Mouse (Mus musculus): Measurements from ENCODE around the gene Mef2b.
A peak's percentile ranks its signal among the peaks of the same experiment; 100 is the strongest.
"Not testable (repeated sequence)": the region's sequence is repeated elsewhere in the genome, so short reads cannot be mapped to it uniquely, and the experiment has no call there.

Mef2b gene

GRCm38 (mm10) chr8:70181212-70181902, 41.8 kb downstream of the Mef2b start:
- DNase-seq: no peak

GRCm38 (mm10) chr8:70181903-70182252, 42.4 kb downstream of the Mef2b start:
- DNase-seq: no peak

GRCm38 (mm10) chr8:70183194-70183593, 43.7 kb downstream of the Mef2b start:
- DNase-seq: no peak

GRCm38 (mm10) chr8:70188707-70189106, 49.2 kb downstream of the Mef2b start:
- no peak for DNase-seq

- DNase-seq: no peak
These were observed 53.7 kb downstream of the Mef2b start for GRCm38 (mm10) chr8:70193238-70193637.

- DNase-seq: no peak
These were observed 54.7 kb downstream of the Mef2b start for GRCm38 (mm10) chr8:70194191-70194590.

- DNase-seq: no peak
These were observed 56.3 kb downstream of the Mef2b start for GRCm38 (mm10) chr8:70195762-70196161.

- DNase-seq: no peak
These were observed 58.1 kb downstream of the Mef2b start for GRCm38 (mm10) chr8:70197603-70198002.

GRCm38 (mm10) chr8:70200098-70200681, 60.7 kb downstream of the Mef2b start:
- DNase-seq: peak; percentile 59 to 67

GRCm38 (mm10) chr8:70201417-70201816, 61.9 kb downstream of the Mef2b start:
- DNase-seq: no peak

- no peak for DNase-seq
These were observed 63.6 kb downstream of the Mef2b start for GRCm38 (mm10) chr8:70203072-70203471.

- DNase-seq: no peak
These were observed 65.2 kb downstream of the Mef2b start for GRCm38 (mm10) chr8:70204757-70205156.

- DNase-seq: no peak
These were observed 68.6 kb downstream of the Mef2b start for GRCm38 (mm10) chr8:70208130-70208529.

GRCm38 (mm10) chr8:70210538-70210937, 71.0 kb downstream of the Mef2b start:
- DNase-seq: no peak

- no peak for DNase-seq
These were observed 71.8 kb downstream of the Mef2b start for GRCm38 (mm10) chr8:70211275-70211674.

- DNase-seq: peak in 1 of 2 experiments; percentile 57
These were observed 72.2 kb downstream of the Mef2b start for GRCm38 (mm10) chr8:70211726-70212111.

- DNase-seq: peak; percentile 98 to 99
These were observed 72.9 kb downstream of the Mef2b start, which contains the start of gene Slc25a42 for GRCm38 (mm10) chr8:70212112-70213055. Gene Slc25a42, minus strand, starts transcription at chr8:70212305.

- no peak for DNase-seq
These were observed 74.9 kb downstream of the Mef2b start for GRCm38 (mm10) chr8:70214411-70214810.

- no peak for DNase-seq
These were observed 75.6 kb downstream of the Mef2b start for GRCm38 (mm10) chr8:70215092-70215491.

- not testable (repeated sequence) for DNase-seq
These were observed 76.7 kb downstream of the Mef2b start for GRCm38 (mm10) chr8:70216161-70216560.

GRCm38 (mm10) chr8:70216566-70216965, 77.1 kb downstream of the Mef2b start:
- DNase-seq: peak; percentile 68 to 76
